Mouse (Mus musculus) spleen, adult 2 months (tissue): ENCODE data around the gene Kncn.

Experiments
- CTCF ChIP-seq: fragments of 200-500 bp; IDR thresholded peaks from 2 replicates; pipeline ENCODE4 v1.5.1; 2011; ENCODE audit warnings: mild to moderate bottlenecking, inconsistent platforms; ENCODE audit not compliant: insufficient read depth, insufficient read length, insufficient replicate concordance; ENCODE audit errors: extremely low read depth
- POLR2A ChIP-seq: fragments of 200-500 bp; IDR thresholded peaks from 2 replicates; pipeline ENCODE4 v1.6.1; 2011; ENCODE audit warnings: low read depth, low read length, inconsistent platforms

- TF ChIP-seq CTCF (no peak), POLR2A (no peak)
Observed at GRCm38 (mm10) chr4:115851569-115851968, 32.6 kb upstream of the Kncn start.
